Mouse (Mus musculus) v-Abl transformed pro-B cells (cell line): ENCODE results near the gene Nceh1.

ENCODE experiments used
- in situ Hi-C, 2 experiments: fragments of 400-800 bp; cut with MboI; formaldehyde crosslinking; loops; one replicate each; pipeline ENCODE4 v1.15.1; 2025; ENCODE audit not compliant: unreplicated experiment in 2 of 2

The Nceh1 gene

DNA sequence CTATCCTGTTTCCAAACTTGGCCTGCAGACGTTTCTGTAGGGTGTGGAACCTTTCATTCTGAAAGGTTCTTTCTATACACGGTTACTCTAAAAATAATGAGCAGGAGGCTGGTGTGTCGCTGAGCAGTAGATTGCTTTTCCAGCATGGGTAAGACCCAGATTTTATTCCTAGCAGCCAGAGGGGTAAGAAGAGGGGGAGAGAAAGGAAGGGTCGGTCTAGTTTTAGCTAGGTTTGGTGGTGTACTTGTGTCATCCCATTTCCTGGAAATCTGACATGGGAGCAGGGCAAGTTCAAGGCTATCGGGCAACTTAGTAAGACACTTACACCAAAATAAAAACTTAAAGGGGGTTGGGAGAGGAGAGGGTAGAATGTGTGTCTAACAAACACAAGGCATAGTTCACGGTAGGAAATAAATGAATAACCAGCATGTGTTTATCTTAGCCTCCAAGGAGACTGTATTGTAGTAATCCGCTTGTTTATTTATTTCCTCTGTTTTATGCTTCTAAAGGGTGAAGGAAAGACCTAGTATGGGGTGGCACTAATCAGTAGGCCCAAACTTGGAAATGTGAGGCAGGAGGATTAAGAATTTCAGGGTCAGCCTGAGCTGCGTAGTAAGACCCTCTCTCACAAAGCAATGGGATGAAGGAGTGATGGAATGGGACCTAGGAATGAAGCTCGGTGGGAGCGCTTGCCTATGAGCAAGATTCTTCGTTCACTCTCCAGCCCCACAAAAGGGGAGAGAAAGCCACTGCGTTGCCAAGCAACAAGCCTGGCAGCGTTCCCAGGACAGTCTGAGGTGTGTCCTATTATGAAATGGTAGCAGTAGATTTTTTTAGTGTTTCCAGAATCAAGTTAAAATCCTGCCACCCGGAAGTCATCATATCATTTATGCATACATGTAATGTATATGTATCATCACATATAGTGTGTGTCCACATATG is 6.8 kb downstream of the Nceh1 start:
- in situ Hi-C loops, result loop anchor here in 1 of 2 experiments (10.0 kb wide), 1 partner anchor 275 kb away; no protein-coding TSS in a partner anchor

DNA sequence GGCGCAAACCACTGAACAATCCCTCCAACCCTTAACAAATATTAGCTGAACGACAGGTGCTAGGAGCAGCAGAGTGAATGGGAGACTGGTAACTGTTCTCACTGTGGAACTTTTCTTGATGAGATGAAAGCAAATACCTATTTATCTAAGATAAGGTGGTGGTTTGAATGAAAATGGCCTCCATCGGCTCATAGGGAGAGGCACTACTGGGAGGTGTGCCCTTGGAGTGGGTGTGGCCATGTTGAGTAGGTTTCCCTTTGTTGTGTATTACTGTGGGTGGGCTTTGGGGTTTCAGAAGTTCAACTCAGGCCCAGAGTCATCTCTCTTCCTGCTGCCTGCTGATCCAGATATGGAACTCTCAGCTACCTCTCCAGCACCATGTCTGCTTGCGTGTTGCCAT is 8.1 kb downstream of the Nceh1 start:
- in situ Hi-C loops, result no loop called here

GRCm38 (mm10) chr3:27191856-27192255 is 9.1 kb downstream of the Nceh1 start:
- in situ Hi-C loops, result no loop called here

DNA sequence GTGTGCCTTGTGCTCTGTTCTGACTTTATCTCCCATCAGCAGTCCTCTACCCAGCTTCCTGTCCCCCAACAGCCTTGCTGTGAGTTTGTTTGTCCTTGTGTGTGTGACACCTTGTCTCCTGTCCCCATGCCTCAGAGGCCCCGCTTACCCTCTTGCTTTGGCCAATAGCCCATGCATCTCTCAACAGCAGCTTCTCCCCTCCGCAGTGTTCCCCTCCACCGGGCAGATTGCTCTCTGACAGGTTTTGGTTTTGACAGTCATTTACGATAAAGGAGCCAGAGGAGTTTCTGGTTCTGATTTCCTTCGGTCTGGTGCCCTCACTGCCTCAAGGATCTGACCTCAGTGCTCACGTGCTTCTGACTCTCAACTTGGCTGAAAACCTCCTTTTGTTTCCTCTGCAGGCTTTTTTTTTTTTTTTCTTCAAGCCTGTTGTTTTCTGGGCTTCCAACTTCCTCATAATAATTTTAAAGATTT is 11.1 kb downstream of the Nceh1 start:
- in situ Hi-C loops, result no loop called here

GRCm38 (mm10) chr3:27195153-27195552 is 12.4 kb downstream of the Nceh1 start:
- in situ Hi-C loops, result no loop called here

DNA sequence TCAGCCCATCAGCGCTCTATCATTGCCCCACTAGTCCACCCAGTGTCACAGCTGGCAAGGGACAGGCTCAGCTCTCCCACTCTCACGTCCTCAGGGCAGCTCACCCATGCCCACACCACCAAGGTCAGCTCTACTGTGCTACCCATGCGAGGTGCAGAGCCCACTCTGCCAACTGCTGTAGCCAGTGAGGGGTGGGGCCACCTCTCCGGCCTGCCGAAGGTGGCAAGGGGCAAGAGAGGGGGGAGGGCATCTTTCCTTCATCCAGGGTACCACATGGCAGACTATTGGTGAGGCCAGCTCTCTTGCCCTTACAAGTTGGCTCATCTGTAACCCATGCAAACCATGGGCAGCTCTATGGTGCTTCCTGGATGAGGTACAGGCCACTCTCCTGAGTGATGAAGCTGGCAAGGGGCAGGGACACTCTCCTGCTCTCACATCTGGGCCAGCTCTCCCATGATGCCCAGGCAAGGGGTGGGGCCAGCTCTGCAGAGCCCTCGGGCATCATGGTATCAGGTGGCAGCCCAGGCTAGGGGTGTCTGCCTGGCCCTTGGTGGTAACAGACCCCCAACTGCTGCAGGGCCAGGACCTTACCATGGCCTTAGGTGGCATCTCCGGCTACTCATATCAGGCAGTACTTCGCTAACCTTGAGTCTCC is 12.9 kb downstream of the Nceh1 start:
- in situ Hi-C loops, result no loop called here

GRCm38 (mm10) chr3:27196529-27196928 is 13.8 kb downstream of the Nceh1 start:
- in situ Hi-C loops, result no loop called here

- in situ Hi-C loops, result no loop called here
Measured at GRCm38 (mm10) chr3:27197816-27198215, 15.1 kb downstream of the Nceh1 start.

- in situ Hi-C loops, result no loop called here
Measured at GRCm38 (mm10) chr3:27199120-27199519, 16.4 kb downstream of the Nceh1 start.

DNA sequence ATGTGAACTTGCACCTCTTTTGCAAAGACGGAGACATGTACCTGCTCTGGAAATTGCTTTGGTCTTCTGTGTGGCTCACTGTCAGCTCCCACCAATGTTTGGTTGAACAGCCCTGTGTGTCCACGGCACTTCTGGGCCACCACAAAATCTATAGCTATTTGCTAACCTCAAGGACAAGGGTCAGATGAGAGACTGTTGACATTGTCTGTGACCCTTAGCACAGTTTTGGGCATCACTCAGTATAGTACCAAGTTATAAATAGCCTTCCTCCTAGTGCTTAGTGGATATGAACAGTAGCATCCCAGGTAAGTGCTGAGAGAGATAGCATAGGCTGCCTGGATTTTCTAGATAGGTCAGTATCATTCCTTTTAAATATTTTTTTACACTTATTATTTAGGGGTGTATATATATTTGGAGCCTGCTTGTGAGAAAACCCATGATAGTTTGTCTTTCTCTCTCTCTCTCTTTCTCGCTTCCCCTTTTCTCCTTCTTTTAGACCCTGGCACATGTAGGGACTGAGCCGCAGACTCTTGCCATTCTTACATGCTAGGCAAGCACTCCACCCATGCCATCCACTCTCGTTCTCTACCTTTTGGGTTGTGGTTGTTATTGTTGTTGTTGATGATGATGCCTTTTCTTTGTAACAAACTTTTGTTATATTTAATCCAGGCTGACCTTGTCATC is 19.1 kb downstream of the Nceh1 start:
- in situ Hi-C loops, result no loop called here

DNA sequence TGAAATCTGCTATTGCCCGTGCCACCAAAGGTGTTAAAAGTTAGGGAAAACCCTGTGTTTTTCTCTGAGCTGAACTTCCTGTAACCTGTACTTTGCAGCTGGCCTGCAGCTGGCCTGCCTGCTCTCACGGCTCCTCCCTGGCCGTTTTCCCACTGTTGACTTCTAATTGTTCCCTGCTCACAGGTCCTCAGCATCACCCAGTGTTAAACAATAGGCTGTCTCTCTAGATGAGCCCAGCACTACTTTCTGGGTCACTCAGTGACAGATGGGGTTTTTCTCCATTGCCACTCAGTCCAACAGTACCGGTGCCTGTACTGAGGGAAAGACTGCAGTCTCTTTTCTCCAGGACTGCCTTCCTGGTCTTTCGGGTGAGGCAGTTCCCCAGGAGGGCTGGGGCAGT is 22.3 kb downstream of the Nceh1 start:
- in situ Hi-C loops, result no loop called here

GRCm38 (mm10) chr3:27205514-27206220 is 22.9 kb downstream of the Nceh1 start:
- in situ Hi-C loops, result no loop called here

DNA sequence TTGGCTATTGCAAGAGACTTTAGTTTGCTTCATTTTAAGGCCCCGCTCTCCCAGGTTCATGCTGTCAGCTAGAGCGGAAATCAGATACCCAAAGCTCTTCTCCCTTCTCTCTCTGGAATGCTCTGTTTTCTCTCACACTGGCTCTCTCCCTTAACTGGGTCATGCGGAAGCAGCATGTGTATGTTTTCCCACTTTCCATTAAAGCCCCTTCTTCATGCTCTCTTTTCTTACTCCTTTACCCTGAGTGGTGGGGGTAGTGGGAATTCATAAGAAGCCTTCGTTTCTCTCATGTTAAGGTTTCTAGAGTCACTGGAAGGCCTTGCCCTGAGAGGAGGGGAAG is 23.4 kb downstream of the Nceh1 start:
- in situ Hi-C loops, result no loop called here

DNA sequence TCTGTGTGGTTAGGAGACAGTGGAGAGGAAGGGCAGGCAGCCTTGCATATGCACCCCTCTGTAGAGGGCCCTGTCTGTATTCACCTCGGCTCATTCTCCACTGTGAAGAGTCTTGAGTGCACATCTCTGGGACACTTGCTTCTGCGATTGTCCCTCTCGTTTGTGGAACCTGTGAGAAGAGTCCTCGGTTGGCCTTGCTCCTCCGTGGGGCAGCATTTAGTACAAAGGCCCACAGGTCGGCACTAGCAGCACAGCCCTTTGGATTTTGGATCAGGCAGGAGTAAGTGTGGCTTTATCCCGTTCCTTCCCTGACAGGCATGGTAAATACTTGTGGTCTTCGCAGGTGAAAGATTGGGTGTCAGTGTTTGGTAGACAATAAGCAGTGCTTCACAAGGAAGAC is 23.8 kb downstream of the Nceh1 start:
- in situ Hi-C loops, result no loop called here

GRCm38 (mm10) chr3:27209707-27210106 is 26.9 kb downstream of the Nceh1 start:
- in situ Hi-C loops, result no loop called here

DNA sequence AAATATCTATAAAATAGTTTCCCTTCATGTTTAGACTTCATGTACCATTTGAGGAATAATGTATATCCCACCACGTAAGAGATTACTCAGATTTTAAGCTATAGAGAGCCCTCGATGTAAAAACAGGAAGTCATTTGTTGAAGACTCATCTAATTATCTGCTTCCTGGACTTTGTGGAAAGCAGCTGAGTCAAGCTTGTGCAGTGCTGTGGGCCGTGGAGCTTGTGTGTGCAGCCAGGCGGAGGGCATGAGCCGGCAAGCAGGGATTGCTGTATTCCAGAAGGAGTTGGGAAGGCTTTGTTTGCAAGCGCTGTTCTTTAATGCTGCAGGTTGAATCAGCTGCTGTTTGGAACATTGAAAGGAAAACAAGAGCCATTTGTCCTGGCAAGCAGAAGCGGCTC is 27.5 kb downstream of the Nceh1 start:
- in situ Hi-C loops, result no loop called here

- in situ Hi-C loops, result no loop called here
Measured at GRCm38 (mm10) chr3:27214016-27214816, 31.5 kb downstream of the Nceh1 start.

GRCm38 (mm10) chr3:27217331-27217730 is 34.6 kb downstream of the Nceh1 start:
- in situ Hi-C loops, result no loop called here

GRCm38 (mm10) chr3:27218604-27219003 is 35.8 kb downstream of the Nceh1 start:
- in situ Hi-C loops, result no loop called here

- in situ Hi-C loops, result no loop called here
Measured at GRCm38 (mm10) chr3:27222052-27222451, 39.3 kb downstream of the Nceh1 start.
